Mouse (Mus musculus): ENCODE data around the gene Large1.
"Not testable (repeated sequence)": the region's sequence is repeated elsewhere in the genome, so short reads cannot be mapped to it uniquely, and the experiment has no call there.

Gene Large1

GRCm38 (mm10) chr8:73052414-73052813, 300.9 kb downstream of the Large1 start:
- in situ Hi-C loops (cut with MboI; ENCODE audit: unreplicated experiment in 2 of 2) = no loop called here

GRCm38 (mm10) chr8:73048136-73048535, 305.2 kb downstream of the Large1 start:
- in situ Hi-C loops (cut with MboI; ENCODE audit: unreplicated experiment in 2 of 2) = no loop called here

- in situ Hi-C loops (cut with MboI; ENCODE audit: unreplicated experiment in 2 of 2) = no loop called here
Measured at GRCm38 (mm10) chr8:73029787-73030186, 323.6 kb downstream of the Large1 start.

GRCm38 (mm10) chr8:73018241-73018640, 335.1 kb downstream of the Large1 start:
- in situ Hi-C loops (cut with MboI; ENCODE audit: unreplicated experiment in 2 of 2) = no loop called here

GRCm38 (mm10) chr8:73017601-73018000, 335.7 kb downstream of the Large1 start:
- in situ Hi-C loops (cut with MboI; ENCODE audit: unreplicated experiment in 2 of 2) = no loop called here

GRCm38 (mm10) chr8:73016303-73016702, 337.0 kb downstream of the Large1 start:
- in situ Hi-C loops (cut with MboI; ENCODE audit: unreplicated experiment in 2 of 2) = no loop called here

GRCm38 (mm10) chr8:73007489-73007888, 345.9 kb downstream of the Large1 start:
- in situ Hi-C loops (cut with MboI; ENCODE audit: unreplicated experiment in 2 of 2) = no loop called here

- in situ Hi-C loops (cut with MboI; ENCODE audit: unreplicated experiment in 2 of 2) = no loop called here
Measured at GRCm38 (mm10) chr8:73003858-73004257, 349.5 kb downstream of the Large1 start.

- in situ Hi-C loops (cut with MboI; ENCODE audit: unreplicated experiment in 2 of 2) = no loop called here
Measured at GRCm38 (mm10) chr8:72993831-72994230, 359.5 kb downstream of the Large1 start.

- in situ Hi-C loops (cut with MboI; ENCODE audit: unreplicated experiment in 2 of 2) = no loop called here
Measured at GRCm38 (mm10) chr8:72990425-72990824, 362.9 kb downstream of the Large1 start.

- in situ Hi-C loops (cut with MboI; ENCODE audit: unreplicated experiment in 2 of 2) = no loop called here
Measured at GRCm38 (mm10) chr8:72982832-72983231, 370.5 kb downstream of the Large1 start.

- in situ Hi-C loops (cut with MboI; ENCODE audit: unreplicated experiment in 2 of 2) = no loop called here
Measured at GRCm38 (mm10) chr8:72955074-72955473, 398.3 kb downstream of the Large1 start.

GRCm38 (mm10) chr8:72941393-72941792, 411.9 kb downstream of the Large1 start:
- in situ Hi-C loops (cut with MboI; ENCODE audit: unreplicated experiment in 2 of 2) = not testable (repeated sequence)

- in situ Hi-C loops (cut with MboI; ENCODE audit: unreplicated experiment in 2 of 2) = no loop called here
Measured at GRCm38 (mm10) chr8:72919182-72919902, 434.0 kb downstream of the Large1 start.

GRCm38 (mm10) chr8:72905491-72905890, 447.8 kb downstream of the Large1 start:
- in situ Hi-C loops (cut with MboI; ENCODE audit: unreplicated experiment in 2 of 2) = no loop called here

GRCm38 (mm10) chr8:72901591-72901990, 451.7 kb downstream of the Large1 start:
- in situ Hi-C loops (cut with MboI; ENCODE audit: unreplicated experiment in 2 of 2) = no loop called here

- in situ Hi-C loops (cut with MboI; ENCODE audit: unreplicated experiment in 2 of 2) = no loop called here
Measured at GRCm38 (mm10) chr8:72899321-72899720, 454.0 kb downstream of the Large1 start.

GRCm38 (mm10) chr8:72883033-72883432, 470.3 kb downstream of the Large1 start:
- in situ Hi-C loops (cut with MboI; ENCODE audit: unreplicated experiment in 2 of 2) = no loop called here

GRCm38 (mm10) chr8:72873411-72873810, 479.9 kb downstream of the Large1 start:
- in situ Hi-C loops (cut with MboI; ENCODE audit: unreplicated experiment in 2 of 2) = no loop called here

- in situ Hi-C loops (cut with MboI; ENCODE audit: unreplicated experiment in 2 of 2) = no loop called here
Measured at GRCm38 (mm10) chr8:72846881-72847280, 506.5 kb downstream of the Large1 start.

- in situ Hi-C loops (cut with MboI; ENCODE audit: unreplicated experiment in 2 of 2) = no loop called here
Measured at GRCm38 (mm10) chr8:72835863-72836262, 517.5 kb downstream of the Large1 start.

GRCm38 (mm10) chr8:72833112-72833511, 520.2 kb downstream of the Large1 start:
- in situ Hi-C loops (cut with MboI; ENCODE audit: unreplicated experiment in 2 of 2) = no loop called here

- in situ Hi-C loops (cut with MboI; ENCODE audit: unreplicated experiment in 2 of 2) = no loop called here
Measured at GRCm38 (mm10) chr8:72832371-72832770, 521.0 kb downstream of the Large1 start.

Measured in v-Abl transformed pro-B cells (cell line).